Comparison of ENCODE assay signal across 8 mouse cellular contexts in genomic region chr11:52332421-52333118, GRCm38 (mm10). TPM values are rescaled to one million over a fixed set of nuclear protein-coding genes. Genes with fewer than 3 reads are reported as not detected.
A peak's percentile ranks its signal among the peaks of the same experiment; 100 is the strongest.
DNase-seq lines count a peak whose midpoint lies in the region; ATAC-seq lines count a peak whose summit lies in the region.

No protein-coding gene starts in this region.

- WGBS in embryonic facial prominence, embryonic 11.5 days, result 51% methylated on average over 16 of the region's 16 CpGs
- WGBS in kidney, embryonic 15.5 days, result 42% methylated on average over 16 of the region's 16 CpGs

- H3K9me3 ChIP-seq in embryonic facial prominence, embryonic 11.5 days (replicated peaks; ENCODE audit: control insufficient read depth, low read length), result no peaks in the 10 kb centered on the region
- H3K9me3 ChIP-seq in kidney, embryonic 15.5 days (replicated peaks), result no peaks in the 10 kb centered on the region; the same call in 1 of the 2 replicates

- H3K36me3 ChIP-seq in embryonic facial prominence, embryonic 11.5 days (replicated peaks; ENCODE audit: control insufficient read depth, insufficient read depth, low read depth, low read length), result no peaks in the 10 kb centered on the region
- no peaks in the 10 kb centered on the region for H3K36me3 ChIP-seq in kidney, embryonic 15.5 days

- no peaks in the 10 kb centered on the region for H3K27me3 ChIP-seq in embryonic facial prominence, embryonic 11.5 days (ENCODE audit: control insufficient read depth, insufficient read depth, low read length)
- H3K27me3 ChIP-seq in kidney, embryonic 15.5 days, result no peaks in the 10 kb centered on the region

- no peak overlapping the region for H3K4me3 ChIP-seq in embryonic facial prominence, embryonic 11.5 days (ENCODE audit: low read depth, low read length)
- no peak overlapping the region for H3K4me3 ChIP-seq in kidney, embryonic 15.5 days (replicated peaks)

- no peak; the same call in 1 of the 2 replicates for ATAC-seq in embryonic facial prominence, embryonic 11.5 days (replicated peaks; ENCODE audit: insufficient number of reproducible peaks, low FRiP score, low TSS enrichment, low read depth)
- peak; percentile 91 for ATAC-seq in kidney, embryonic 15.5 days (replicated peaks; ENCODE audit: low FRiP score)
- no peak for ATAC-seq in inflammation-experienced regulatory T-cells, adult 6 months

- peak; percentile 28 for DNase-seq in ovary, postnatal 36 days (ENCODE audit: low spot score)
- DNase-seq in ovary, postnatal 14 days (ENCODE audit: low spot score), result no peak
- DNase-seq in embryonic facial prominence, embryonic 11.5 days (ENCODE audit: low spot score), result peak; percentile 19
- DNase-seq in thymus, postnatal 36 days, result peak; percentile 53 to 54
- no peak for DNase-seq in adrenal gland, postnatal 10 days
- no peak for DNase-seq in spleen, adult 12 weeks (ENCODE audit: low spot score)

- H3K27ac ChIP-seq in embryonic facial prominence, embryonic 11.5 days (replicated peaks; ENCODE audit: low read depth, low read length), result no peak overlapping the region
- H3K27ac ChIP-seq in kidney, embryonic 15.5 days, result peak overlapping the region; percentile 38; the same call in 1 of the 2 replicates

- no peaks in the 10 kb centered on the region for H3K4me1 ChIP-seq in embryonic facial prominence, embryonic 11.5 days (ENCODE audit: control insufficient read depth, insufficient read depth, low read length)
- H3K4me1 ChIP-seq in kidney, embryonic 15.5 days, result peaks cover 29% of the 10 kb centered on the region

- H3K9ac ChIP-seq in embryonic facial prominence, embryonic 11.5 days (replicated peaks; ENCODE audit: low read length), result no peak overlapping the region
- H3K9ac ChIP-seq in kidney, embryonic 15.5 days, result no peak overlapping the region

- H3K4me2 ChIP-seq in embryonic facial prominence, embryonic 11.5 days (ENCODE audit: low read depth, low read length), result no peak overlapping the region
- no peak overlapping the region for H3K4me2 ChIP-seq in kidney, embryonic 15.5 days

RNA-seq across cellular contexts. Expression of gene Vdac1, which starts 28.1 kb away (rescaled TPM):
- polyA plus RNA-seq in embryonic facial prominence, embryonic 11.5 days (2014; fragmentation: Nextera tagmentation; extraction: Ambion mirVana), result 219 and 222 TPM in 2 replicates
- 336 and 358 TPM in 2 replicates for polyA plus RNA-seq in kidney, embryonic 15.5 days (2015; fragmentation: Nextera tagmentation; extraction: Ambion mirVana)
- 100 to 1,000 TPM; 330 to 403 TPM for total RNA-seq in adrenal gland, postnatal 10 days (2021)
- polyA plus RNA-seq in inflammation-experienced regulatory T-cells, adult 6 months (2017; shearing (Covaris generic)), result 100 to 1,000 TPM in 1 of 3 experiments, 10 to 100 TPM in 2; 67.6 to 143 (median 84.9) TPM

RNA-seq across cellular contexts. Expression of gene Tcf7, which starts 49.8 kb away (rescaled TPM):
- 9.2 and 9.8 TPM in 2 replicates for polyA plus RNA-seq in embryonic facial prominence, embryonic 11.5 days (2014; fragmentation: Nextera tagmentation; extraction: Ambion mirVana)
- polyA plus RNA-seq in kidney, embryonic 15.5 days (2015; fragmentation: Nextera tagmentation; extraction: Ambion mirVana), result 15.4 and 15.5 TPM in 2 replicates
- 10 to 100 TPM; 41.7 to 42.2 TPM for total RNA-seq in adrenal gland, postnatal 10 days (2021)
- 100 to 1,000 TPM; 144 to 447 (median 399) TPM for polyA plus RNA-seq in inflammation-experienced regulatory T-cells, adult 6 months (2017; shearing (Covaris generic))

Comparison
In these comparisons a context has a peak if more than half of its experiments do, and no peak if none do; other contexts are left out.
1. DNase-seq: peak in ovary, postnatal 36 days (single experiment), embryonic facial prominence, embryonic 11.5 days (single experiment) and thymus, postnatal 36 days (2 of 2); none in ovary, postnatal 14 days (single experiment), adrenal gland, postnatal 10 days (single experiment) and spleen, adult 12 weeks (single experiment).